Mouse (Mus musculus) ovary, postnatal 14 days (tissue): ENCODE data around the gene Cnot6.

Source experiments
- DNase-seq: peaks from one replicate; pipeline ENCODE4 v3.0.0; 2022; ENCODE audit warnings: low spot score

The Cnot6 gene

DNA sequence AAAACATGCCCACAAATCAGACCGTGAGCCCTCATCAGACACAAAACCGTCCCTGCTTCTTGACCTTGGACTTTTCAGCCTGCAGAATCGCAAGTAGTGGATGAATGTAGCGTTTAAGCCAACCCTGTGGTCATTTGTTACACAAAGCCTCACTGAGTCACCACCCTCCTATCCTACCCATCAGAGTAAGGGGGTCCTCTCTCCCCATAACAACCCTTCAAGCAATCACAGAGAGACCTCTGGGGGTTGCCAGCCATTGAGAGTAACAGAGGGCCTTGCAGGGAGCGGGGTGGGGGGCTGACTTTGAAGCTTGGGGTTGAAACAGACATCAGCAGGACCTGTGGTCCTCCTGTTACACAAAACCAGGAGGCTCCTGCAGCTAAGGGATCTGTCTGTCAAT is 57.9 kb downstream of the Cnot6 start:
- no peak for DNase-seq

DNA sequence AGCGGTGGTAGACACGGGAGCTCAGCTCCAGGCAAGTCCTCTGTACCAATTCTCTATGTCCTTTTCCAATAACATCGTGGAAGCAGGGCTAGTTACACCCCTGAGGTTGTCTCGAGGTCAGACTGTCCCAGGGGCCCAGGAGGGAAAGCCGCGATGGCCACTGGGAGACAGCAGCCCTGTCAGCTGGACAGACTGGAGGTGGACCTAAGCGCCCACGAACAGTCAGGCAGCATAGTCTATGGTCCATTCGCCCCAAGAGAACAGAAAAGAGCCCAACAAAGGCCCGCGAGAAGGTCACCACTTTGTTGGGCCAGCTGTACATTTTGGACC is 59.5 kb downstream of the Cnot6 start:
- DNase-seq = no peak

DNA sequence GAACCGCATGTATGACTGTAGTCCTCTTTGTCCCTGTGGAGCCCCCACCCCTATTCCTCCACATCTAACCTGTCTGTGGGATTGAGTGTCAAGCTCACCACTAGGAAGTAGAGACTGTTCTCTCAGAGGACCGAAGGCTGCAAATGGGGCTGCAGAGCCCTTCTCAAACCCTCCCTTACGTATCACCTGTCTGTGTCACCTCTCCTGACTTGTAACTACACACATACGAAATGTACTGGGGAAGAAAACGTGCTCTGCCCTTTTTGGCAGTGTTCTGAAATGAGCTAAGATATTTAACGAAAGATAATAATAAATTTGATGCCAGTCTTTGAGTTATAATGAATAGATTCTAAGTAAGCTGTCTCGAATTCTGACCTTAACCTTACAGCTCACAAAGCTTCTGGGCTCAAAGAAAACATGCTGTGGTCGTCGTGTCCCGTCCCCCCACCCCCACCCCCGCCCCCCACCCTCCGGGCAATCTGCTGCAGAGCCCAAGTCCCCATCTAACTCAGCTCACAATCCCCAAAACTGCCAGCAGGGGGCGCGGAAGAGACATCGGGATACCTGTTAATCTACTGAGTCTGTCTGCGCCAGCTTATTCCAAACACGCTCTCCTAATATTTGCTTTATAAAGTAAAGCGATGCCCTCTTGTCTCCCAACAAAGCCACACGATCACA is 60.0 kb downstream of the Cnot6 start:
- peak; percentile 81 for DNase-seq

DNA sequence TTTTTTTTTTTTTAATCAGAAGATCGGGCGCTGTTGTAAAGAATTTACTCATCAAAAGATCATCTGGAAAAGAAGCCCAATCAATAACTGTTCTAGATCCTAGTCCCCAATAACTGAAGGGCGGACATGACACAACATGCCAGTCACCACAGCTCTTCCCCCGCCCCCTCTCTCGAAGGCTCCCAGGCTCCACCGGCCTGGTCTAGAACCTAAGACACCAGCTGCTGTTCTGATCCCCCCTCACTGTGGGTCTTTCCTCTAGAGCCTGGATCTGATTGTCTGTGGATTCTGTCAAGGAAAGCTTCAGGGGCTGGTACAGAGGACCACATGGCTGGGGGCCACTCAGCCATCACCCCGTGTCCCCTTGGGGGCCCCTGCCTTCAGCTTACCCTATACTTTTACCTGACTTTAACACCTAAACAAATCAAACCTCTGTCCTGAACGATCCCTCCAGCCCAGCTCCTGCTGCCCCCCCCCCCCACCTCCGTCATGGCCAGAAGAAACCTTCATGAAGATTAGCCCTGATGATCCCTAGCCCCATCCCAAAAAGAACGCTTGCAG is 60.7 kb downstream of the Cnot6 start:
- DNase-seq = no peak

DNA sequence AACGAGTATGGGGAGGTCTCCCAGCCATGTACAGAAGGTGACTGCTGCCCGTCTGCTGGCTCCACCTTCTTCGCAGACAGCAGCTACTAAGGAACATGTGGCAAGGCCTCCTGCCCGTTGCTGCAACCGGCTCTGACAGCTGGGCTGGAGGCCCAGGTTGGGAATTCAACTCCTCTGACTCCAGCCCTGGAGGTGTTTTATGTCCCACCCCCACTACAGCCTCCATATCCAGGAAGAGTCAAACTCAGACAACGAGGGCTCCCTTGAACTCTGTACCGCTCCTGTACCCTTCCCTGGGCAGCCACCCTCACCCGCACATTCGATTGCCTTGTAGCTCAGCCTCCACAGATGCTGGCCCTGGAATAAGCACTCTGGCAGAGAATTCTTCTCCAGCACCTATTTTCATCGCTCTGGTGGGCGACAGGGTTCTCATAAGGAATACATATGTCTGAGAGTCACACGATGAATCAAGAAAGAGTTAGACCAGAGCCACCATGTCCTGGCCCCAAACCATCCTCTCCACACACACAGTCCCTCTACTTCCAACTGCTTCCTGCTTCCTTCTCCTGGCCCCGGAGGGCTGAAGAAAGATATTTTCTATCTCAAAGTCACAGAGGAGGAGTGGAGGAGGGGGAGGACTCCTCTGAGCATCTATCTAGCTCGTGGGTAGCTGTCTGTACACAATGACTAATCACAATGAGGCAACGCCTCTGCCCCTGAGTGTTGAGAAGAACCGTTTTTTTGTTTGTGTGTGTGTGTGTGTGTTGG is 61.3 kb downstream of the Cnot6 start:
- DNase-seq = no peak

DNA sequence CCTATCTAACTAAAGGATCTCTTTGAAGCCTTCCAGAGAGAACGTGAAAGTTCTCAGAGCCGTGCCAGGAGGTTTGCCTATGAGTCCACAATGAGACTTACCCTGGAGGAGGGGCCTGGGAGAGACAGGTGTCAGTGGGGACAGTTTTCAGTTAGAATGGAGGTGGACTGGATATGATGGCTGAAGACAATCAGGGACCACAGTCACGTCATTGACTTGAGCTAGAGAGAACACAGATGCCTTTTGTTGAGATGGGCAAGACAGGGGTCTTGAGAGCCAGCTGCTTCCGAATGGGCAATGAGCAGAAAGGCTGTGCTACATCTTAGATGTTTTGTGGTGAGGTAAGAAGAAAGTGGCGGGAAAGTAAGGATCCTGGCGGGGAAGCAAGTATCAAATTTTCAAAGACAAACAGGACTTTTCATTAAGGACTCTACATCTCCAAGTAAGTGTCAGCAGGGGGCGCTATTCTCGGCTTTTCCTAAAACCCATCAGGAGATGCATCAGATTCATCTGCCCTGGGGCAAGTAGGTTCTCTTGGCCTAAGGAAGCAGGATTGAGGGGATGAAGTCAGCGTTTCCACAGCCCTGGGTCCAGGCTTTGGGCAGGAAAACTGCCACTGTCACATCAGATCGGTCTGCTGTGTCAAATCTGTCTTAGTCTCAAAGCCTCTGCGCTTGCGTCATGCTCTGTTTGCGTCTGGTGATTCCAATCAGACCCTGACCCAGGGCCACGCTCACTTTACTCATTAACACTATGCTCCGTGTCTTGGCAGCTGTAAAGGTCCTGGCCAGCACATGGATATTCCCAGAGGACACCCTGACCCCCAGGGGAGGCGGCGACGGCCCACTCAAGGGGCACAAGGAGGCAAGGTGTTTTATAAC is 62.2 kb downstream of the Cnot6 start:
- no peak for DNase-seq

DNA sequence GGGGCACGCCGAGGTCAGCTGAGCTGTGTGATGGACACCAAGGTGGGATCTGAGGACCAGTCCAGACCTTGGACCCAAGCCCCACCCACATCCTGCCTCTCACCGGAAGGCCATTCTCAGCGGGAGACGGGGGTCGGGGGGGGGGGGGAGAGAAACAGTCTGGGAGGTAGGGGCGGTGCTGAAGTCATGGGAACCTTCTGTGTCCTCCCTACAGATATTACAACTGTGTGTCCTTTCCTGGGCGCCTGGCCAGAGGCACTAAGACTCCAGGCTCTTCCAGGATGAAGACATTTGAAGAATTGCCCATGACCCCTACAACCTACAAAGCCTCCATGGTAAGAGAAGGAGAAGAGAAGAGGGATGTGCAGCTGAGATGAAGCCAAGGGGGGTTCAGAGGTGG is 66.8 kb downstream of the Cnot6 start:
- no peak for DNase-seq

DNA sequence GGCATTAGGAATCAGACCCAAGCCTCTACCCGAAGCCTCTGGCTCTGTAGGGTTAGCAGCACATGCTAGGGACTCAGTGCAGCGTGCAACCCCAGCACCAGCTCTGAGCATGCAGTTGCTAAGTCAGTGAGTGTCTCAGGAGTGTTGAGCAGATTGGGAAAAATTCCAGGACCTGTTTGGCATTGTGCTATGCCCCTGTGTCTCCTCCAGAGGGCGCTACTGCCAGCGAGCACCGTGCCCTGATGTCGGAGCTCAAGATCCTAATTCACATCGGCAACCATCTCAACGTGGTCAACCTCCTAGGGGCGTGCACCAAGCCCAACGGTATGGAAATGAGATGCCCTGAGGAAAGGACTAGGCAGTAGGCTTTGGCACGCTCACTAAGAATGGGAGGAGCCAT is 76.1 kb downstream of the Cnot6 start:
- no peak for DNase-seq

DNA sequence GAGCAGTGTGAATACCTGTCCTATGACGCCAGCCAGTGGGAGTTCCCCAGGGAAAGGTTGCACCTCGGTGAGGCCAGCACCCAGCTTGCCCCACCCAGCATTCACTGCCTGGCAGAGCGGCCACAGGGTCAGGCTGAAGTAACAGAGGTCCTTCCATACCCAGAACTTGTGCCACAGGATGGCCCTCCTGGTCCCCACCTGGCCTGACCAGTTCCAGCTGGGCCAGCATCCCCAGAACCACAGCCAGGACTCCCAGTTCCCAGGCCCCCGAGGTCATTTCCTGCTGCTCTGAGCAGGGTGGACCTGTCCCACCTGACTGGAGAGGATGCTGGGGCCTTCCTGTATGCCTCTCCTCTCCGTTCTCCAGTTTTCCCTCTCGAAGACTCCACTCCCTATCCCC is 76.9 kb downstream of the Cnot6 start:
- no peak for DNase-seq

DNA sequence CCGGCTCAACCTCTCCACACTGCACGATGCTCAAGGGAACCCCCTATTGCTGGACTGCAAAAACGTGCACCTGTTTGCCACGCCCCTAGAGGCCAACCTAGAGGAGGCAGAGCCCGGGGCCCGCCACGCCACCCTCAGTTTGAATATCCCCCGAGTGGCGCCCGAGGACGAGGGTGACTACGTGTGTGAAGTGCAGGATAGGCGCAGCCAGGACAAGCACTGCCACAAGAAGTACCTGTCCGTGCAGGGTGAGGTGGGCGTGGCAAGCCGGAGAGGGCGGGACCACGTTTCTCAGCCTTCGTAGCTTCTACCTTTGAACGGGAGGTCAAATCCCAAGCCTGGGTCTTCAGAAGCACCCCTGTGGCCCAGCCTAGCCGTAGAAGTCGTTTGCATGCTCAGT is 78.4 kb downstream of the Cnot6 start:
- no peak for DNase-seq

DNA sequence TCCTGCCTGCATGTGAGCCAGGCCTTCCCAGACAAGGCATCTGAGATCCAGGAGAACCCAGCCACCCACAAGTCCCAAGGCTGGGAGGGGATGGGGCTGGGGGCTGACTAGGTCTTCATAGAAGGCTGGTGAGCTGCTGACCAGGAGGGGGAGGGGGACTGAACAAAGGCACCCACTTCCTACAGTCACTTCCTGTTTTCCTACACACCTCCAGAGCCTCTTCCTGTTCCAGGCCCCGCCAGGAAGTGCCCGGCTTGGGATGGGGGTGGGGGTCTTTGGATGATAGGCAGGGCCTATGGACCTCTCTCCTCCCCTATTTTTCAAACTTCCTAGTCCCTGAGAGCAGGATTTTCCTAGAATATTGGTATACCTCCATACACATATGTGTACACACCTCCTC is 80.3 kb downstream of the Cnot6 start:
- no peak for DNase-seq

DNA sequence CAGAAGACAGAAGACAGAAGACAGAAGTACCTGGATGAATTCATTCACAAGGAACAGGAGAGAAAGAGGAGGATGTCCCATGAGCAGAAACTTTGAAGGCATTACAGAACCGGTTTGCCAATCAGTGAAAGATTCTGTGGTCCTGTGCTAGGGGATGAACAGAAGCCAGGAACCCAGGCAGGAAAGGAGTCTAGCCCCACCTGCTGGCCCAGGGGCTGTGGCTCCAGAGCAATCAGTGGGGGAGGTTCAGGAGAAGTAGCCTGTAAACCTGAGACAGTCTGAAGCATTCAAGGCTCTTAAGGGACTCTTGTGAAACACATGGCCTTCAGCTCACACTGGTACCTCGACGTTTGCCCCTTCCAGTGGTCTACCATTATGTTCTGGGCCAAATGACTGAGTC is 81.4 kb downstream of the Cnot6 start:
- DNase-seq = no peak

DNA sequence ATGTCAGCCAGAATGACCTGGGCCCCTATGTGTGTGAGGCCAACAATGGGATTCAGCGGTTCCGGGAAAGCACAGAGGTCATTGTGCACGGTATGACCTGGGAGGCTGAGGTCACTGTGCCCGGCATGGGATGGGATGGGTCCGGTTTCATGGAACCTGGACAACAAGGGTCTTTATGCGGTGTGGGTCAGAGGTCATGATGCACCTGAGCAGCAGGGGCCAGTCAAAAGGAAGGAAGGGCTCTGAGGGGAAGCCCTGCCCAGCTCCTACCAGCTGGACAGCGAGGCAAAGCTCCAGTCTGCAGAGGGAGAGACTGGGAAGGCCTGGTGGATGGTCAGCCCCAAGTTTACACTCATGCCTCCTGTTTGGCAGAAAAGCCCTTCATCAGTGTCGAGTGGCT is 85.8 kb downstream of the Cnot6 start:
- no peak for DNase-seq

DNA sequence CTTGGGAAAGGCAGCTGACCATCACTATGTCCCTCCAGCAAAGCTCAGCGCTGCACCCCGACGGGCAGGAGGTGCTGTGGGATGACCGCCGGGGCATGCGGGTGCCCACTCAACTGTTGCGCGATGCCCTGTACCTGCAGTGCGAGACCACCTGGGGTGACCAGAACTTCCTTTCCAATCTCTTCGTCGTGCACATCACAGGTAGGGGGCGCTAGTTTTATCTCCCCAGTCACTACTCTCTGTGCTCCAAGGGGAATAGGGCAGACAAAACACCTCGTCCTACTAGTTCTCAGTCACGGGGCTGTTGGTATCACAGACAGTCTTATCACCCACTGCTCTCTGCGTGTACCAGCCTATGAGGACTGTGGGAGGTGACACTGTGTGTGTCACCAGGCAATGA is 86.7 kb downstream of the Cnot6 start:
- DNase-seq = no peak

DNA sequence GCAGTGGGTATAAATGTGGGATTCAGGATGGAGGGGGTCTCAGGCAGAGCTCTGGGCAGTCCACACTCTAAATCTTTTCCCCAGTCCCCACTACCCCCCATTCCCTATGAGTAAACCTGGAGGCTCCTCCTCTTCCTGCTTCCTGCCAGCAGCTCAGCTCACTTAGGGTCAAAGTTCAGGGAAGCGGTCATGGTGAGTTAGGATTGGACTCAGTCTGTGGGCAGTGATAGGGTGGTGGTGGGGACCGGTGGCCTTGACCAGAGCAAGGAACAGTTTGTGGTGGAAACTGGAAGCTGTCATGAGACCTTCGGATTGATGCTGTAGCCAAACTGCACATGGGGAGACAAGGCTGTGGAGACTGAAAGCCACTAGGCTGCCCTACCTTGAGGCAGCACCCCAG is 88.4 kb downstream of the Cnot6 start:
- no peak for DNase-seq

DNA sequence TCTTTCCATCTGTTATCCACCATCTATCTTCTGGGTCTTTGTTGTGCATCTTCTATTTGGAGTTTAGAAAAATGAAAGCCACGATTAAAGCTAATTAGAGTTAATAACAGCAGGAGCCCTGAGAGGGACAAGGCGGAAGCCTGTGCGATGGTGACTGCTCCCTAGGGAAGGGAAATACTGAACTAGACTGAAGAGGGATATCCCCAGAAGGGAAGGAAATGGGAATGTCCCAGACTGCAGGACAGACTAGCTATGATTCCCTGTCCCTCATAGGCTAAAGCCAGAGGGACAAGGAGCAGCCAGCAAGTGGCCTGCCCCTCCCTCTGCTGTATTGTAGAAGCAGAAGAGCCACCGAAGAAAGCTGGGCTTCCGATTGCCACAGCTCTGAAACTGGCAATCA is 90.6 kb downstream of the Cnot6 start:
- DNase-seq = no peak
